Mouse (Mus musculus) CH12.LX (cell line): ENCODE measurements at regions not wholly inside any gene's neighbourhood (a gene's known extent, or its start where the extent isn't known, plus 50 kb on each side); places are given as distances from the start of the nearest gene placed in this dataset.

ENCODE experiments used
- DNase-seq: peaks from one replicate; pipeline ENCODE4 v3.0.0-alpha.2; 2013; ENCODE audit errors: extremely low read depth
- H3K27ac ChIP-seq: 2 replicates; pipeline ENCODE4 v1.5.1; 2012; ENCODE audit warnings: low read depth, mild to moderate bottlenecking, control low read depth, moderate library complexity; ENCODE audit not compliant: insufficient read depth
- H3K27me3 ChIP-seq: replicated peaks from 2 replicates; pipeline ENCODE3; 2012; ENCODE audit warnings: inconsistent platforms
- H3K36me3 ChIP-seq, 2 experiments: replicated peaks in 1 of 2; 2 replicates each; pipeline versions ENCODE3 to v1.6.1; 2012; ENCODE audit warnings: inconsistent platforms in 1 of 2, low read length in 1 of 2, mild to moderate bottlenecking in 1 of 2, mixed read lengths in 1 of 2, moderate library complexity in 1 of 2; ENCODE audit not compliant: control insufficient read depth in 1 of 2, insufficient read depth in 1 of 2
- H3K4me1 ChIP-seq, 2 experiments: 2 replicates each; pipeline ENCODE4 v1.6.1; 2012; ENCODE audit warnings: inconsistent platforms in 1 of 2, moderate library complexity in 1 of 2; ENCODE audit not compliant: insufficient read depth in 2 of 2, control insufficient read depth in 1 of 2
- H3K4me2 ChIP-seq: 2 replicates; pipeline ENCODE4 v1.6.1; 2012; ENCODE audit warnings: low read depth, mild to moderate bottlenecking, control low read depth; ENCODE audit not compliant: poor library complexity, insufficient read depth, severe bottlenecking
- H3K4me3 ChIP-seq, 3 experiments: fragments of 150-350 bp in 1 of 3; sonication (generic) in 1 of 3; replicated peaks in 1 of 3; 2 replicates each; pipeline versions ENCODE3 to v1.5.1; 2011 to 2012; ENCODE audit warnings: low read depth in 2 of 3, low read length in 2 of 3, mild to moderate bottlenecking in 2 of 3, moderate library complexity in 2 of 3, control low read depth in 1 of 3, improper control_type of control experiment in 1 of 3, inconsistent platforms in 1 of 3, mixed read lengths in 1 of 3; ENCODE audit not compliant: poor library complexity in 1 of 3
- H3K79me2 ChIP-seq: replicated peaks from 2 replicates; pipeline ENCODE4 v1.6.1; 2012; ENCODE audit warnings: mild to moderate bottlenecking, moderate library complexity; ENCODE audit not compliant: control insufficient read depth, poor library complexity, insufficient read depth, severe bottlenecking; ENCODE audit errors: extremely low read depth
- H3K9ac ChIP-seq: 2 replicates; pipeline ENCODE4 v1.6.1; 2012; ENCODE audit warnings: low read depth, mild to moderate bottlenecking, control low read depth, moderate library complexity; ENCODE audit not compliant: insufficient read depth
- H3K9me3 ChIP-seq: replicated peaks from 2 replicates; pipeline ENCODE3; 2012; ENCODE audit warnings: low read length, inconsistent platforms, mixed read lengths
- BHLHE40 ChIP-seq: IDR thresholded peaks from 2 replicates; pipeline ENCODE4 v1.6.1; 2011; ENCODE audit warnings: mild to moderate bottlenecking, low read depth, low read length, improper control_type of control experiment
- ELF1 ChIP-seq: IDR thresholded peaks from 2 replicates; pipeline ENCODE4 v1.6.1; 2014; ENCODE audit warnings: low read depth, mild to moderate bottlenecking, inconsistent platforms, low read length, improper control_type of control experiment
- EP300 ChIP-seq: IDR thresholded peaks from 2 replicates; pipeline ENCODE4 v1.6.1; 2011; ENCODE audit warnings: low read length, improper control_type of control experiment
- ETS1 ChIP-seq: conservative IDR thresholded peaks from 2 replicates; pipeline ENCODE4 v1.6.1; 2012; ENCODE audit warnings: low read depth, mild to moderate bottlenecking, inconsistent platforms, low read length, improper control_type of control experiment, moderate library complexity
- GABPA ChIP-seq: IDR thresholded peaks from 2 replicates; pipeline ENCODE4 v1.6.1; 2012; ENCODE audit warnings: low read depth, low read length, improper control_type of control experiment, inconsistent platforms; ENCODE audit not compliant: insufficient replicate concordance
- IRF4 ChIP-seq: IDR thresholded peaks from 2 replicates; pipeline ENCODE4 v1.6.1; 2014; ENCODE audit warnings: low read depth, mild to moderate bottlenecking, inconsistent platforms, low read length, improper control_type of control experiment
- MAFK ChIP-seq: IDR thresholded peaks from 2 replicates; pipeline ENCODE4 v1.6.1; 2011; ENCODE audit warnings: low read length, improper control_type of control experiment; ENCODE audit not compliant: insufficient replicate concordance
- MAZ ChIP-seq: IDR thresholded peaks from 2 replicates; pipeline ENCODE4 v1.6.1; 2012; ENCODE audit warnings: low read depth, mild to moderate bottlenecking, inconsistent platforms, low read length, improper control_type of control experiment, moderate library complexity
- MEF2A ChIP-seq: IDR thresholded peaks from 2 replicates; pipeline ENCODE4 v1.6.1; 2014; ENCODE audit warnings: low read depth, mild to moderate bottlenecking, inconsistent platforms, low read length, improper control_type of control experiment, borderline replicate concordance
- MYC ChIP-seq: IDR thresholded peaks from 2 replicates; pipeline ENCODE4 v1.6.1; 2011; ENCODE audit warnings: low read depth, mild to moderate bottlenecking, improper control_type of control experiment, low read length
- NELFE ChIP-seq: IDR thresholded peaks from 2 replicates; pipeline ENCODE4 v1.6.1; 2011; ENCODE audit warnings: low read depth, low read length, improper control_type of control experiment
- PAX5 ChIP-seq: IDR thresholded peaks from 2 replicates; pipeline ENCODE4 v1.6.1; 2012; ENCODE audit warnings: low read length, inconsistent platforms, mixed read lengths
- RCOR1 ChIP-seq: conservative IDR thresholded peaks from 2 replicates; pipeline ENCODE4 v1.6.1; 2012; ENCODE audit warnings: low read depth, mild to moderate bottlenecking, inconsistent platforms, low read length, improper control_type of control experiment
- SIN3A ChIP-seq: IDR thresholded peaks from 2 replicates; pipeline ENCODE4 v1.6.1; 2012; ENCODE audit warnings: low read length, improper control_type of control experiment, inconsistent platforms
- SMC3 ChIP-seq: IDR thresholded peaks from 2 replicates; pipeline ENCODE4 v1.6.1; 2011; ENCODE audit warnings: low read depth, low read length, improper control_type of control experiment
- TCF12 ChIP-seq: IDR thresholded peaks from 2 replicates; pipeline ENCODE4 v1.6.1; 2014; ENCODE audit warnings: low read depth, mild to moderate bottlenecking, inconsistent platforms, low read length, improper control_type of control experiment
- UBTF ChIP-seq: IDR thresholded peaks from 2 replicates; pipeline ENCODE4 v1.6.1; 2012; ENCODE audit warnings: low read depth, mild to moderate bottlenecking, inconsistent platforms, low read length, improper control_type of control experiment, moderate library complexity
- USF1 ChIP-seq: IDR thresholded peaks from 2 replicates; pipeline ENCODE4 v1.6.1; 2014; ENCODE audit warnings: low read depth, mild to moderate bottlenecking, inconsistent platforms, low read length, improper control_type of control experiment
- ZNF384 ChIP-seq: IDR thresholded peaks from 2 replicates; pipeline ENCODE4 v1.6.1; 2012; ENCODE audit warnings: low read depth, low read length, improper control_type of control experiment, inconsistent platforms
- dilution Hi-C: fragments of 300-500 bp; cut with MboI; formaldehyde crosslinking; loops from 2 replicates; pipeline ENCODE4 v1.14.3; 2020; ENCODE audit warnings: low sequenced_read_pairs; ENCODE audit not compliant: extremely low pct_unique_long_range_greater_than_20kb, extremely low pct_ligation_motif_present
- in situ Hi-C: fragments of 300-500 bp; cut with MboI; formaldehyde crosslinking; loops from 3 replicates; pipeline ENCODE4 v1.14.3; 2019; ENCODE audit warnings: low sequenced_read_pairs, low pct_ligation_motif_present, low pct_unique_long_range_greater_than_20kb, mixed read lengths

- Histone ChIP-seq H3K79me2 (no peaks in the 10 kb centered on the region), H3K4me3 (no peak overlapping the region), H3K9me3 (no peaks in the 10 kb centered on the region), H3K36me3 (no peaks in the 10 kb centered on the region), H3K27me3 (no peaks in the 10 kb centered on the region), H3K9ac (no peak overlapping the region), H3K4me1 (0 out of 4 replicates have a peak, but pooled peaks cover 0 to 3% of the 10 kb centered on the region in 2 experiments), H3K27ac (no peak overlapping the region), H3K4me2 (no peak overlapping the region)
- no peak for TF ChIP-seq BHLHE40
- TF ChIP-seq IRF4 = no peak
- 0 out of 2 replicates have a peak, but pooled peaks have one; percentile 55 for TF ChIP-seq MAFK
- in situ Hi-C loops (no loop called here), dilution Hi-C loops (no loop called here)
- no peak for DNase-seq
These were observed 161.9 kb downstream of the 1500009L16Rik start for GRCm38 (mm10) chr10:83884553-83884952.

GRCm38 (mm10) chr10:83888587-83888986, 165.9 kb downstream of the 1500009L16Rik start:
- Histone ChIP-seq H3K27me3 (no peaks in the 10 kb centered on the region), H3K9me3 (no peaks in the 10 kb centered on the region), H3K79me2 (no peaks in the 10 kb centered on the region), H3K9ac (no peak overlapping the region), H3K36me3 (no peaks in the 10 kb centered on the region), H3K4me2 (no peak overlapping the region), H3K27ac (no peak overlapping the region), H3K4me1 (no peaks in the 10 kb centered on the region), H3K4me3 (no peak overlapping the region)
- in situ Hi-C loops = no loop called here
- no peak for TF ChIP-seq TCF12
- TF ChIP-seq MAZ = no peak
- no peak for TF ChIP-seq ETS1
- TF ChIP-seq ZNF384 = no peak
- no peak for TF ChIP-seq SIN3A
- no peak for TF ChIP-seq MYC
- no peak for TF ChIP-seq RCOR1
- no peak for TF ChIP-seq MAFK
- no peak for TF ChIP-seq GABPA
- no peak for TF ChIP-seq UBTF
- no peak for TF ChIP-seq EP300
- TF ChIP-seq MEF2A = no peak
- TF ChIP-seq PAX5 = no peak
- TF ChIP-seq NELFE = no peak
- TF ChIP-seq SMC3 = no peak
- TF ChIP-seq USF1 = no peak
- TF ChIP-seq IRF4 = no peak
- no peak for TF ChIP-seq ELF1
- DNase-seq = no peak
- dilution Hi-C loops = no loop called here
